Mouse (Mus musculus) brain, adult 10 weeks (tissue): ENCODE data around the gene Ifi205. TPM values are rescaled to one million over a fixed set of nuclear protein-coding genes. Genes with fewer than 3 reads are reported as not detected.

ENCODE experiments used
- polyA plus RNA-seq: library from polyadenylated mRNA; stranded (reverse); fragments of 350-450 nt; fragmentation: Illumina TruSeq; extraction: RNeasy Lipid Tissue Mini Kit (QIAGEN cat#74804); gene quantifications from one replicate; pipeline ENCODE4 v1.2.3, GENCODE M21; 2015; ENCODE audit warnings: low read depth, low replicate concordance

Gene Ifi205
- not detected for polyA plus RNA-seq

GRCm38 (mm10) chr1:174031698-174032097, at the start of gene Ifi205:
Gene Ifi205 (minus strand): TSS chr1:174031810.

GRCm38 (mm10) chr1:174066305-174066704, 34.7 kb upstream of the Ifi205 start, which contains the start of gene Olfr430:
Gene Olfr430 (plus strand): TSS chr1:174066605.

GRCm38 (mm10) chr1:174048893-174049292, 17.3 kb upstream of the Ifi205 start, which contains the start of gene Olfr432:
Gene Olfr432 (plus strand): TSS chr1:174049205.

GRCm38 (mm10) chr1:174040523-174041177, 9.0 kb upstream of the Ifi205 start, which contains the start of gene Olfr433:
Gene Olfr433 (plus strand): TSS chr1:174040705.

DNA sequence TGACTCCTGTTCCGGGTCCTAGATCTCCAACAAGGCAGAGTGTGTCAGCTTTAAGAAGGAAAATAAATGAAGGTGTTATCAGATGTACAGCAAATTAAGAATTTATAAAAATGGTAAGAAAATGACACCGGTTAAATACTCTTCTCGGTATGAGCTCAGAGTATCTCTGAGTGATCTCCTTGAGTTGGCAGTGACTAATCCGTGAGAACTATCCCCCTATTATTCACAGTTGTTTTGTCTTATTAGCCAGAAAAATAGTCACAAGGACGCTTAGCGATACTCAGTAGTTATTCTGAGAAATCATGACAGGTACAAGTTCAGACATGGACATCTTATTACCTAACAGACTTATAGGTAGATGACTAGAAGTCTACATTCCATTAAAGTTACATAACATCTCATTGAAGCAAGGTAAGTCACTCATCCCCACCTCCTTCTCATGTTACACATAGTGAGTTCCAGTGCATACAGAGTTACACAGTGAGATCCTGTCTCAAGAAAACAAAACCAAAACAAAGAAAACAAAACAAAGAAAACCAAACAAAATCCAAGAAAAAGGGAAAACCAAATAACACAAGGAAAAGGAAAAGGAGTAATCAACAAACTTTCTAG, 48.8 kb downstream of the Ifi205 start, which contains the start of gene Ifi202b:
Gene Ifi202b (minus strand): TSS at position 51 of the 612 bp plus-strand sequence.

Other genes starting within 250 kb of the Ifi205 start
- not detected for gene Ifi211, start 118.8 kb downstream of the Ifi205 start, polyA plus RNA-seq
- 3.9 TPM for gene Mndal, start 89.3 kb downstream of the Ifi205 start, polyA plus RNA-seq
- 2.4 TPM for gene Ifi203, start 89.1 kb downstream of the Ifi205 start, polyA plus RNA-seq
- not detected for gene Ifi202b, start 49.1 kb downstream of the Ifi205 start, polyA plus RNA-seq
- gene Olfr433, start 8.9 kb upstream of the Ifi205 start, polyA plus RNA-seq = not detected
- not detected for gene Olfr432, start 17.4 kb upstream of the Ifi205 start, polyA plus RNA-seq
- not detected for gene Olfr430, start 34.8 kb upstream of the Ifi205 start, polyA plus RNA-seq
- gene Olfr429, start 52.5 kb upstream of the Ifi205 start, polyA plus RNA-seq = not detected
- not detected for gene Olfr427, start 65.1 kb upstream of the Ifi205 start, polyA plus RNA-seq
- not detected for gene Olfr231, start 89.4 kb upstream of the Ifi205 start, polyA plus RNA-seq
- not detected for gene Olfr424, start 99.7 kb upstream of the Ifi205 start, polyA plus RNA-seq
- gene Olfr420, start 123.8 kb upstream of the Ifi205 start, polyA plus RNA-seq = not detected
- gene Spta1, start 141.0 kb upstream of the Ifi205 start, polyA plus RNA-seq = not detected
- not detected for gene Olfr419, start 220.3 kb upstream of the Ifi205 start, polyA plus RNA-seq